In genomic region chr8:118452445-118453103, GRCm38 (mm10) we compare ENCODE assay signal across 20 mouse cellular contexts.
DNase-seq lines count a peak whose midpoint lies in the region; ATAC-seq and TF ChIP-seq lines count a peak whose summit lies in the region.
"Had no signal": no experiment of that assay in that cellular context is flagged by ENCODE, and none has a peak within 500 bp of the region (broad histone marks: within the 10 kb centered on the region; RNA-seq: fewer than 3 reads in every experiment).

No protein-coding gene starts in this region.

- no peaks in the 10 kb centered on the region for H3K9me3 ChIP-seq in midbrain, postnatal 0 days (ENCODE audit: low read length)
- no peaks in the 10 kb centered on the region for H3K9me3 ChIP-seq in midbrain, embryonic 14.5 days (ENCODE audit: control insufficient read depth, low read length)
- no peaks in the 10 kb centered on the region for H3K9me3 ChIP-seq in neural tube, embryonic 11.5 days (ENCODE audit: control insufficient read depth, low read length)
- H3K9me3 ChIP-seq: embryonic facial prominence, embryonic 12.5 days; hindbrain, embryonic 12.5 days; liver, embryonic 12.5 days had no signal

- 82% methylated on average over 11 of the region's 11 CpGs for WGBS in midbrain, postnatal 0 days
- WGBS in midbrain, embryonic 14.5 days = 87% methylated on average over 11 of the region's 11 CpGs
- 36% methylated on average over 11 of the region's 11 CpGs for WGBS in neural tube, embryonic 11.5 days

- H3K4me1 ChIP-seq in midbrain, postnatal 0 days (ENCODE audit: insufficient read depth, low read length) = no peaks in the 10 kb centered on the region
- no peaks in the 10 kb centered on the region for H3K4me1 ChIP-seq in midbrain, embryonic 14.5 days (ENCODE audit: control insufficient read depth, insufficient read depth, low read length)
- H3K4me1 ChIP-seq in neural tube, embryonic 11.5 days (ENCODE audit: control insufficient read depth, insufficient read depth, low read length) = no peaks in the 10 kb centered on the region
- H3K4me1 ChIP-seq: embryonic facial prominence, embryonic 12.5 days; hindbrain, embryonic 12.5 days; liver, embryonic 12.5 days had no signal

- DNase-seq in embryo, embryonic 11 days = peak; percentile 12
- DNase-seq in embryo, embryonic 10 days (ENCODE audit: low spot score) = no peak
- peak; percentile 36 for DNase-seq in midbrain, postnatal 0 days (ENCODE audit: low spot score)
- no peak for DNase-seq in midbrain, embryonic 14.5 days
- no peak for DNase-seq in neural tube, embryonic 11.5 days (ENCODE audit: low spot score)
- DNase-seq in ovary, adult 18-20 months (ENCODE audit: low spot score) = no peak
- no peak for DNase-seq in cerebellum, adult 11-12 months
- DNase-seq: B cell, adult 2 months; cerebellum, postnatal 25 days; heart, adult 2 months; layer of hippocampus, adult 9-11 months; lung, embryonic 14.5 days; retina, postnatal 1 day had no signal

- H3K4me2 ChIP-seq in midbrain, postnatal 0 days (ENCODE audit: low read depth, low read length, poor library complexity, severe bottlenecking) = no peak overlapping the region
- H3K4me2 ChIP-seq in midbrain, embryonic 14.5 days (ENCODE audit: low read length) = no peak overlapping the region
- no peak overlapping the region for H3K4me2 ChIP-seq in neural tube, embryonic 11.5 days (ENCODE audit: low read depth)
- H3K4me2 ChIP-seq: embryonic facial prominence, embryonic 12.5 days; hindbrain, embryonic 12.5 days; liver, embryonic 12.5 days; lung, embryonic 14.5 days had no signal

- no peak for TF ChIP-seq CTCF in midbrain, postnatal 0 days (IDR thresholded peaks at IDR 0.05)

- no peak overlapping the region for H3K4me3 ChIP-seq in midbrain, postnatal 0 days (ENCODE audit: low read depth, low read length)
- H3K4me3 ChIP-seq in midbrain, embryonic 14.5 days (replicated peaks; ENCODE audit: low read depth, low read length) = no peak overlapping the region
- no peak overlapping the region for H3K4me3 ChIP-seq in neural tube, embryonic 11.5 days (ENCODE audit: low read depth, low read length)
- H3K4me3 ChIP-seq: embryonic facial prominence, embryonic 12.5 days; heart, adult 2 months; hindbrain, embryonic 12.5 days; liver, embryonic 12.5 days had no signal

- no peak for ATAC-seq in midbrain, postnatal 0 days (ENCODE audit: low FRiP score)
- no peak for ATAC-seq in midbrain, embryonic 14.5 days (ENCODE audit: low FRiP score, low TSS enrichment)
- ATAC-seq in neural tube, embryonic 11.5 days (ENCODE audit: insufficient read depth, low FRiP score, low TSS enrichment) = peak; percentile 53; the same call in 1 of the 2 replicates
- ATAC-seq: forebrain, embryonic 16.5 days; intestine, postnatal 0 days; liver, embryonic 12.5 days; midbrain, embryonic 16.5 days had no signal

- H3K9ac ChIP-seq in midbrain, postnatal 0 days (replicated peaks; ENCODE audit: low read length, poor library complexity, severe bottlenecking) = no peak overlapping the region
- no peak overlapping the region for H3K9ac ChIP-seq in midbrain, embryonic 14.5 days (replicated peaks; ENCODE audit: low read length)
- H3K9ac ChIP-seq in neural tube, embryonic 11.5 days (ENCODE audit: low read length) = no peak overlapping the region
- H3K9ac ChIP-seq: embryonic facial prominence, embryonic 12.5 days; hindbrain, embryonic 12.5 days; liver, embryonic 12.5 days; lung, embryonic 14.5 days had no signal

- no peaks in the 10 kb centered on the region for H3K27me3 ChIP-seq in midbrain, postnatal 0 days (ENCODE audit: insufficient read depth, low read length)
- no peaks in the 10 kb centered on the region for H3K27me3 ChIP-seq in midbrain, embryonic 14.5 days (ENCODE audit: control insufficient read depth, insufficient read depth, low read length)
- H3K27me3 ChIP-seq in neural tube, embryonic 11.5 days (ENCODE audit: control insufficient read depth, insufficient read depth, low read length) = no peaks in the 10 kb centered on the region
- H3K27me3 ChIP-seq: embryonic facial prominence, embryonic 12.5 days; hindbrain, embryonic 12.5 days; liver, embryonic 12.5 days had no signal

- H3K27ac ChIP-seq in midbrain, postnatal 0 days (ENCODE audit: low read depth, low read length) = no peak overlapping the region
- no peak overlapping the region for H3K27ac ChIP-seq in midbrain, embryonic 14.5 days (replicated peaks; ENCODE audit: low read depth, low read length)
- H3K27ac ChIP-seq in neural tube, embryonic 11.5 days (ENCODE audit: low read depth, low read length) = no peak overlapping the region
- H3K27ac ChIP-seq: embryonic facial prominence, embryonic 12.5 days; heart, adult 2 months; hindbrain, embryonic 12.5 days; liver, embryonic 12.5 days; macrophage had no signal

- H3K36me3 ChIP-seq in midbrain, postnatal 0 days (ENCODE audit: insufficient read depth, low read length) = no peaks in the 10 kb centered on the region
- H3K36me3 ChIP-seq in midbrain, embryonic 14.5 days (ENCODE audit: control insufficient read depth, insufficient read depth, low read length) = no peaks in the 10 kb centered on the region
- H3K36me3 ChIP-seq in neural tube, embryonic 11.5 days (ENCODE audit: control insufficient read depth, insufficient read depth, low read length) = no peaks in the 10 kb centered on the region
- H3K36me3 ChIP-seq: embryonic facial prominence, embryonic 12.5 days; hindbrain, embryonic 12.5 days; liver, embryonic 12.5 days had no signal

Comparison
In these comparisons a context has a peak if more than half of its experiments do, and no peak if none do; other contexts are left out.
1. DNase-seq: peak in embryo, embryonic 11 days (single experiment) and midbrain, postnatal 0 days (single experiment); none in embryo, embryonic 10 days (single experiment), midbrain, embryonic 14.5 days (single experiment), neural tube, embryonic 11.5 days (single experiment), ovary, adult 18-20 months (single experiment) and cerebellum, adult 11-12 months (single experiment).